Mouse (Mus musculus): Measurements from ENCODE around the gene Egf. TPM values are rescaled to one million over a fixed set of nuclear protein-coding genes. Genes with fewer than 3 reads are reported as not detected.

Gene Egf
- total RNA-seq, 2 experiments from 2014 or later: 3.8 to 4.5 TPM

GRCm38 (mm10) chr3:129723311-129723710 is 31.8 kb downstream of the Egf start:
- DNase-seq (ENCODE audit: low spot score in 2 of 2): no peak

- DNase-seq (ENCODE audit: low spot score in 2 of 2): no peak
Measured at GRCm38 (mm10) chr3:129714542-129715145, 40.5 kb downstream of the Egf start.

DNA sequence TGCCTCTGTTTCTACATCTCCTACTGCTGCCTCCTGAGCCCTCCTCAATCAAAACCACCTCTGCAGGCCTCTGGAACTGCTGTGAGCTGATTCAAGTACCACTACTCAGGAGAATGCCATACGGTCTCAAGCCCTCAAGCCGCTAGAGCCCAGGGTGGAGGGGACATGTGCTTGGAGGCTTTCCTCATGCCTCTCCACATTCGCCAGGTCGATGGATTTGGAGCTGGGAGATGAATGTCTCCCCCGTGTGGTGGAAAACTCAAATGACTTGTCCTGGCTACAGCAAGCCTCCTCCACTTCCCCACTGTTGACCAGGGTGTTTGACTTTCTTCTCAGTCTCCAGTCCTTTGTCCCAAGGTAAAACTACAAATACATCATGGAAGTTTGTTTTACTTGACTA is 47.0 kb downstream of the Egf start:
- no peak for DNase-seq (ENCODE audit: low spot score in 2 of 2)

DNA sequence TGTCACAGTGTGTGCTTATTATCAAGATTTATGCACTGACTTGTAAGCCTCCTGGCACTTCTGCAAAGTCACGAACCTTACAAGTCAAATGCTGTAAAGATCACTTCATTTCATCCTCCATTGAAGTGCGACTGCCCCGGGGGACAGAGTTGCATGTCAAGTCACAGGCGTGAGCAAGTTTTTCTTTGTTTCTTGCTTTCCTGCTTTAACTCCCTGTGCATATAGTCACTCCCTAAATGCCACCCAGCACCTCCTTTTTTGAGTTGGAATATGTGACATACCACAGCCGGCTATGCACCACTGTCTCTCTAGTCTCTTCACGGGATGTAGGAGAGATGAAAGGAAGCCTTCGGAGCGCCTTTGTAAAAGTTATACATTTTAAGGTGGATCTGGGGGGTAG is 56.2 kb downstream of the Egf start:
- DNase-seq (ENCODE audit: low spot score in 2 of 2): no peak

DNA sequence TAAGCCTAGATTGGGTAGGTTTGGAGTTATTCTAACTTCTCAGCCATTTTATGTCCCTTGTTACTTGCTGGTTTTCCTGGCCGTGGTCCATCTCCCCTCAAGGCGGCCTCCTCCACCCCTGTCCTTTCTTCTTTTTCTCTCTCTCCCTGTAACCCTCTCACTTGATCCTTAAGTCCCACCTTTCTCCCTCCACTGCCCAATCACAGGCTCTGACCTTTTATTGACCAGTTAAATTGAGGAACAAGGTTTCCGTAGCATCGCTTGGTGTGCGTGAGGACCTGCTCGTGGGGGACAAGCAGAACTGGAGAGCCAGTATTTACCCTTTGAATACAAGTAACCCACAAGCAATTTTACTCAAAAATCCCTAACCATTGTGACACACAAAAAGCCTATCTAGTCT is 56.8 kb downstream of the Egf start:
- DNase-seq (ENCODE audit: low spot score in 2 of 2): no peak

GRCm38 (mm10) chr3:129697691-129698090 is 57.4 kb downstream of the Egf start:
- no peak for DNase-seq (ENCODE audit: low spot score in 2 of 2)

DNA sequence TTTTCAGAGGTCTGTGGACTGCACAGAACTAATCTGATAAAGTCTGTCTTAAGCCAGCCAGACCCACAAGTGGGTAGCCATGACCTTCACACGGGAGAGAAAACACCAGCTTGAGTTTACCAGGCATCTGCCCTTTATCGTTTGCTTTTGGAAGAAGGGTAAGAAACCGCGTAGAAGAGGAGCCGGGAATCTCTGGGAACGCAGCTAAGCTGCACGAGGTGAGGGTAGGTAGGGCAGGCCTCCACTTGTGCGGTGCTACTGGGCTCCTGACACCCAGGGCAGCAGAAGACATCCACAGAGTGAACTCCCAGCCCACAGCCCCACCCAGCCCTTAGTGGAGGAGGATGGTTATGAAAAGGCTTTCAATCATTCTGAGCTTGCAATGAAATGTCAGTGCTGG is 59.2 kb downstream of the Egf start:
- DNase-seq (ENCODE audit: low spot score in 2 of 2): no peak

DNA sequence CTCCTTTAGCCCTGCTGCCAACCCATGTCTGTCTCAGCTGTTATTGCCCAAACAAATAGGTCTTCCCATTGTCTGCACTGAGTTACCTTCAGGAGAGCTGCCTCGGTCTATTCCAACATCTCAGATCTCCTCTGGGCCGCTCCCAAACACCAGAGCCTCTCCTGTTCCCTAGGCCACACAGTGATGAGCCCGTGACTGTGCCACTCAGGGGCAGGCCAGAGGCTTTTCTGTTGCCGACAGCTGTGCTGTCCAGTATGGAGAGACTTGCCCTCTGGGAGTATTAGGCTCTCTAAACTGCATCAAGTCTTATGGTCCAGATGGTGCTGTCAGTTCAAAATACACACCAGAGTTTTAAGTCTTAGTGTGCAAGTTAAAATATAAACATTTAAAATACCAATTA is 61.5 kb downstream of the Egf start:
- no peak for DNase-seq (ENCODE audit: low spot score in 2 of 2)

GRCm38 (mm10) chr3:129692816-129693215 is 62.3 kb downstream of the Egf start:
- no peak for DNase-seq (ENCODE audit: low spot score in 2 of 2)

- DNase-seq (ENCODE audit: low spot score in 2 of 2): no peak
Measured at GRCm38 (mm10) chr3:129687429-129687828, 67.7 kb downstream of the Egf start.

GRCm38 (mm10) chr3:129686698-129687333 is 68.3 kb downstream of the Egf start:
- no peak for DNase-seq (ENCODE audit: low spot score in 2 of 2)

- no peak for DNase-seq (ENCODE audit: low spot score in 2 of 2)
Measured at GRCm38 (mm10) chr3:129686196-129686595, 68.9 kb downstream of the Egf start.

- DNase-seq (ENCODE audit: low spot score in 2 of 2): no peak
Measured at GRCm38 (mm10) chr3:129683060-129683679, 71.9 kb downstream of the Egf start.

- no peak for DNase-seq (ENCODE audit: low spot score in 2 of 2)
Measured at GRCm38 (mm10) chr3:129682389-129682788, 72.7 kb downstream of the Egf start.

- DNase-seq (ENCODE audit: low spot score in 2 of 2): no peak
Measured at GRCm38 (mm10) chr3:129681841-129682240, 73.3 kb downstream of the Egf start.

GRCm38 (mm10) chr3:129680258-129680657 is 74.9 kb downstream of the Egf start:
- DNase-seq (ENCODE audit: low spot score in 2 of 2): no peak

DNA sequence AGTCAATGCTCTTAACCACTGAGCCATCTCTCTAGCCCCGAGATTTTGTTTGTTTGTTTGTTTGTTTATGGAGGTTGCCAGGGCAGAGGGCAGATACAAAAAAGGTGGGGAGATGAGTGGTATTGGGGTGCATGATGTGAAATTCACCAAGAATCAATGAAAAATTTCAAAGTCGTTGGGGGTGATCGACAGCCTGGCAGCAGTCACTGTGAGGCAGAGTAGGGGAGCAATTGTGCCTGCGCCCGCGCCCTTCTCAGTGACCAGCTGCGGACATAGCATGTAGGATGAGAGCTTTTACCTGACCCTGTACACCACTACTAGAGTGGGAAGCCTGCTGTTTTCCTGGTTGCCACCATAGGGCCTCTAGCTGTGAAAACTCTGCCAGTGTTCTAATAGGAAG is 79.2 kb downstream of the Egf start:
- no peak for DNase-seq (ENCODE audit: low spot score in 2 of 2)

DNA sequence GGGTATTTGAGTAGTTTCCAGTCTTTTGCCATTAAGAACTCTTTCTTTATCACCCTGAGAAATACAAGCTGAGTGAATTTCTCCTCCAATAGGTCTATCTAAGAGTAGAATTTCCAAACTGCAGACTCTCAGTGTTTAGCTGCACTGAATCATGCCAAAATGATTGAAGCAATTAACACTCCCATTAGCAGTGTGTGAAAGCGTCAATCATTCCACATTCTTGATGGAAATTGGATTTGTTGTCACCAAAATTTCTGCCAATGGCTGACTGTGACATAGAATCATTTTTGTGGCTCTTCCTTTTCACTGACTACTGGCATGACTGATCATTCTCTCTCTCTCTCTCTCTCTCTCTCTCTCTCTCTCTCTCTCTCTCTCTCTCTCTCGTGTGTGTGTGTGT is 91.2 kb downstream of the Egf start:
- DNase-seq (ENCODE audit: low spot score in 2 of 2): no peak

- no peak for DNase-seq (ENCODE audit: low spot score in 2 of 2)
Measured at GRCm38 (mm10) chr3:129658776-129659175, 96.3 kb downstream of the Egf start.

DNA sequence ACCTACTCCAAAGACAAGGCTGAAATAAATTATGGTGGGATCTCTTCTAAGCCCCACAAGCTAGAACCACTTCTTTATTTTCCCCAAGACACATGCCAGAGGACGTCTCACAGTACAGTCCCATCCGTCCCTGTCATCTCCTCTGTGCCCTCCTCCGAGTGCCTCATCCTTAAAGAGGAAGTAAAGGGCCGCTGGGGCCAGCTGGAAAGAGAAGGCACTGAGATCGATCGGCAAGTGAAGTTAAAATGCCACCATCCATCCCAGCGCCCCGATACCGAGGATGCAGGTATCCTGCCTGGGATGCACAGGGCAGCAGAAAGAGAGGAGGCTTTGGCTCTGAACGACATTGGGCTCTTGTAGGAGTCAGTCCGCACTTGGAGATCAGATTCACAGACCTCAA is 97.3 kb downstream of the Egf start:
- DNase-seq (ENCODE audit: low spot score in 2 of 2): no peak

DNA sequence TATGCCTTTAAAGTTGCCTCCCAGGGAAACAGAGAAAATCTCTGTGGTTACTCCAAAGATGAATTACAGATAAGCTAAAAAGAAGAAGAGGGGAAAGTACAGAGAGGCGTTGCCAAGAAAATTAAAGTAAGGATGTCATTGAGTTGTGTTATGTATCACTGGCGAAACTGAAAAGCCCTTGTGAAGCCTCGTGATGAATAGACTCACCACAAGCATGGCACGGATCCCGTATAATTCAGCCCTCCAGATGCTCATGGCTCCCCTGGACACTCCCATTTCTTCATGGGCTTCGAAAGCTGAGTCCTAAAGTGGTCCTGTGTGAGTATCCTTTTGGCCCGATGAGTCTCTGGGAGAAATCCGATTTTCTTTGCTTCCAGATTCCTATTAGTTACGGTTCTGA is 97.9 kb downstream of the Egf start:
- DNase-seq (ENCODE audit: low spot score in 2 of 2): no peak

- no peak for DNase-seq (ENCODE audit: low spot score in 2 of 2)
Measured at GRCm38 (mm10) chr3:129656540-129656939, 98.6 kb downstream of the Egf start.

GRCm38 (mm10) chr3:129652476-129652875 is 102.6 kb downstream of the Egf start:
- no peak for DNase-seq (ENCODE audit: low spot score in 2 of 2)

All from adrenal gland, postnatal 4 days (tissue).